Mouse (Mus musculus) limb, embryonic 14.5 days (tissue): ENCODE measurements at regions not wholly inside any gene's neighbourhood (a gene's known extent, or its start where the extent isn't known, plus 50 kb on each side); places are given as distances from the start of the nearest gene placed in this dataset.

Experiments
- ATAC-seq: fragments of 200-750 bp; cut with Nextera tagmentation; 2 replicates; pipeline ENCODE4 v1.8.0; 2017; ENCODE audit warnings: low read depth, moderate number of reproducible peaks, moderate TSS enrichment; ENCODE audit not compliant: low FRiP score
- DNase-seq: peaks from one replicate; pipeline ENCODE4 v3.0.0-alpha.2; 2015; ENCODE audit warnings: low spot score
- H3K27ac ChIP-seq: fragments of 300-500 bp; sonication (generic); replicated peaks from 2 replicates; pipeline ENCODE4 v1.5.1; 2014; ENCODE audit warnings: low read depth, mild to moderate bottlenecking, low read length, moderate library complexity, mixed read lengths
- H3K27me3 ChIP-seq: fragments of 300-500 bp; sonication (generic); 2 replicates; pipeline ENCODE4 v1.6.1; 2014; ENCODE audit warnings: low read length, mixed read lengths; ENCODE audit not compliant: control insufficient read depth, insufficient read depth
- H3K36me3 ChIP-seq: fragments of 300-500 bp; sonication (generic); 2 replicates; pipeline ENCODE4 v1.6.1; 2014; ENCODE audit warnings: mild to moderate bottlenecking, low read length, moderate library complexity, mixed read lengths; ENCODE audit not compliant: control insufficient read depth, insufficient read depth
- H3K4me1 ChIP-seq: fragments of 300-500 bp; sonication (generic); 2 replicates; pipeline ENCODE4 v1.6.1; 2014; ENCODE audit warnings: antibody characterized with exemption, low read length, mixed read lengths; ENCODE audit not compliant: control insufficient read depth, insufficient read depth
- H3K4me2 ChIP-seq: fragments of 300-500 bp; sonication (generic); replicated peaks from 2 replicates; pipeline ENCODE4 v1.6.1; 2014; ENCODE audit warnings: low read depth, mild to moderate bottlenecking, low read length, moderate library complexity; ENCODE audit not compliant: severe bottlenecking
- H3K4me3 ChIP-seq: fragments of 300-500 bp; sonication (generic); replicated peaks from 2 replicates; pipeline ENCODE4 v1.5.1; 2014; ENCODE audit warnings: low read length
- H3K9ac ChIP-seq: fragments of 300-500 bp; sonication (generic); 2 replicates; pipeline ENCODE4 v1.6.1; 2014; ENCODE audit warnings: mild to moderate bottlenecking, low read depth, low read length, moderate library complexity; ENCODE audit not compliant: severe bottlenecking
- H3K9me3 ChIP-seq: fragments of 300-500 bp; sonication (generic); 2 replicates; pipeline ENCODE4 v1.6.1; 2016; ENCODE audit warnings: low read length; ENCODE audit not compliant: control insufficient read depth
- POLR2A ChIP-seq: fragments of 200-500 bp; IDR thresholded peaks from 2 replicates; pipeline ENCODE4 v1.8.0; 2012; ENCODE audit warnings: inconsistent platforms, mild to moderate bottlenecking, moderate library complexity, borderline replicate concordance; ENCODE audit not compliant: insufficient read depth, insufficient read length; ENCODE audit errors: extremely low read depth
- WGBS: fragments of 180-500 bp; shearing (Covaris S2); extraction: QIAGEN DNeasy Blood & Tissue Kit; methylation state at CpG from one replicate; pipeline ENCODE4 v1.1.7; 2014; 5-methylcytosine and 5-hydroxymethylcytosine counted together

DNA sequence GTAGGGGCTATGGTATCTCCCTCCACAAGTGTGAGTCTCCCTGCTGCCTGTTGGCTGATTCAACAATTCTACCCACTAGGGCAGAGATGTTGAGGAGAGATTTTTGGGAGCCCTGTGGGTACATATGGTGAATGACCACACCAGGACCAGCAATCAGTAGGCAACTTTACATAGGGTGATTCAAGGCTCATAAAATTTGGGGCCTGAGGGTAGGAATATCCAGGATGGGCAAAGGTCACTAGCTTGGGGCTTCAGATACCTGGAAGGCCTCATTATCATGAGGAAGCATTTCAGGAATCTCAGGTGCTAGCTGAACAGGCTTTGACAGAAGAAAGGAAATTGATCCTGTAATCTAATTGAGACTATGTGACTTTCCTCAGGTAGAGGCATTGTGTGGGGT, 446.6 kb downstream of the Plcl1 start:
- H3K4me3 ChIP-seq: no peak overlapping the region
- no peaks in the 10 kb centered on the region for H3K27me3 ChIP-seq
- no peaks in the 10 kb centered on the region for H3K9me3 ChIP-seq
- H3K36me3 ChIP-seq: no peaks in the 10 kb centered on the region
- H3K4me1 ChIP-seq: peaks cover 8% of the 10 kb centered on the region
- no peak for TF ChIP-seq POLR2A
- ATAC-seq (no peak), DNase-seq (no peak)
- no peak overlapping the region for H3K27ac ChIP-seq
- no peak overlapping the region for H3K4me2 ChIP-seq
- no peak overlapping the region for H3K9ac ChIP-seq

GRCm38 (mm10) chr1:55859113-55859512, 453.4 kb downstream of the Plcl1 start:
- 67% methylated on average over 3 of the region's 3 CpGs for WGBS
- Histone ChIP-seq H3K9ac (no peak overlapping the region), H3K36me3 (no peaks in the 10 kb centered on the region), H3K27ac (no peak overlapping the region), H3K4me1 (peaks cover 8% of the 10 kb centered on the region), H3K4me2 (no peak overlapping the region), H3K27me3 (no peaks in the 10 kb centered on the region), H3K9me3 (no peaks in the 10 kb centered on the region), H3K4me3 (no peak overlapping the region)
- TF ChIP-seq POLR2A: no peak
- no peak for DNase-seq
- ATAC-seq: no peak

DNA sequence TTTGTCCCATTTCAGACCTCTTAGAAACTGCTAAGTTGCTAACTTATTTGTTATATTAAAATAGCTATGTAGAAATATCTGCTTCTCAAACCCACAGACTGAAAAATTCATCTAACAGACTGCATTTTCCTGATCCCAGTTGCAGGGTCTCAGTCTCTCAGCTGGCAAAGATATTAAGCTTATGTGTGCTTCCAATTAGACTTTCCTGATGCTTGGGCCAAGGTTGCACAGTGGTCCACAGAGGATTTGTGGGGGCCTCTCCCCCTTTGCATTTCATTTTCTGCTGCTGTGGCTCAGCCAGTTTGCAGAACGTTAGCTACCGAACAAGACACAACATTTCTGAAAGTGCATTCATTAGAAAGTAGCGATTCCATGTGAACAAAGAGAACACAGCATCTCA, 457.4 kb downstream of the Plcl1 start:
- peaks cover 6% of the 10 kb centered on the region; the same call in 1 of the 2 replicates for H3K4me1 ChIP-seq
- peak; percentile 68 for DNase-seq
- no peak for TF ChIP-seq POLR2A
- H3K4me2 ChIP-seq: no peak overlapping the region
- H3K27ac ChIP-seq: peak overlapping the region; percentile 45
- WGBS: 52% methylated on average over 3 of the region's 3 CpGs
- H3K4me3 ChIP-seq: no peak overlapping the region
- ATAC-seq: peak; percentile 76
- no peaks in the 10 kb centered on the region for H3K36me3 ChIP-seq
- H3K9me3 ChIP-seq: no peaks in the 10 kb centered on the region
- no peaks in the 10 kb centered on the region for H3K27me3 ChIP-seq
- H3K9ac ChIP-seq: no peak overlapping the region

DNA sequence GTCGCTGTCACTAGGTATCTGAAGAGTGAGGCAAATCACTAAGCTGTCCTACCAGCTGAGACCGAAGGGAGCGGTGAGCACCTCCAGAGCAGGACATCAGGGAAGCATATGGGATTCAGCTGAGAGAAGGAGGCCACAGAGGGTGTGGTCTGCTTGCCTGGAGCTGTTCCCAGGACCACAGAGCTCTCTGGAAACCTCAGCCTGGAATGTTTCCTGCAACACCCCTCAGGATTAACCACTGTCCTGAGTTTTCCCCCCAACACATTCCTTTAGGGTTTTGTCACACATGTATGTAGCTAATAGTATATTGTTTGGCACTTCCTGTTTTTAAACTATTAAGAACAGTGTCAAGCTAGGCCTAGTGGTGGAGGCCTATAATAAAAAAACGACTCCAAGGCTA, 459.6 kb downstream of the Plcl1 start:
- H3K4me2 ChIP-seq: no peak overlapping the region
- ATAC-seq (peak; percentile 75), DNase-seq (peak; percentile 79)
- peaks cover 6% of the 10 kb centered on the region; the same call in 1 of the 2 replicates for H3K4me1 ChIP-seq
- no peak for TF ChIP-seq POLR2A
- H3K27ac ChIP-seq: no peak overlapping the region
- H3K27me3 ChIP-seq: no peaks in the 10 kb centered on the region
- H3K9ac ChIP-seq: no peak overlapping the region
- no peaks in the 10 kb centered on the region for H3K9me3 ChIP-seq
- no peaks in the 10 kb centered on the region for H3K36me3 ChIP-seq
- WGBS: 45% methylated on average over 4 of the region's 4 CpGs
- no peak overlapping the region for H3K4me3 ChIP-seq

DNA sequence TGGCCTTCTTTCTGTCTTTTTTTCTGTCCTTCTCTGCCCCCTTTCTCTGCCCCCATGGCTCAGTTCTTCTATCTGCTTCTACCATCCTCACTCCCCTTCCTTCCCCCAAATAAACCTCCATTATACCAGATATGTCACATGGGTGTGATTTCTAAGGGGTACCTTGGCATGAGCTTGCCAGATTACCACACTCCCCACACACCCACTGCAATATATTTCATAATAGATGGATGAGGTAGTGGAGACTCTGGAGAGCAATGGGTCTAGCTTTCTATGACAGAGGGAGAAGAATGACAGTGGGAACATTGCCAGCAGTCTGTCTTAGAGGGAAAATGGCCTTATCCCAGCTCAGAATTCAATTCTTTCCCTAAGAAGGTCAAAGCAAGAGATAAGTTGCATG, 461.0 kb downstream of the Plcl1 start:
- H3K36me3 ChIP-seq: no peaks in the 10 kb centered on the region
- no peak overlapping the region for H3K27ac ChIP-seq
- no peaks in the 10 kb centered on the region for H3K9me3 ChIP-seq
- DNase-seq: no peak
- no peak for ATAC-seq
- H3K9ac ChIP-seq: no peak overlapping the region
- no peak overlapping the region for H3K4me2 ChIP-seq
- peaks cover 6% of the 10 kb centered on the region; the same call in 1 of the 2 replicates for H3K4me1 ChIP-seq
- no peaks in the 10 kb centered on the region for H3K27me3 ChIP-seq
- H3K4me3 ChIP-seq: no peak overlapping the region
- TF ChIP-seq POLR2A: no peak

- TF ChIP-seq POLR2A: no peak
- H3K9me3 ChIP-seq: no peaks in the 10 kb centered on the region
- no peaks in the 10 kb centered on the region for H3K27me3 ChIP-seq
- no peak overlapping the region for H3K4me2 ChIP-seq
- 83% methylated on average over 4 of the region's 4 CpGs for WGBS
- H3K27ac ChIP-seq: no peak overlapping the region
- no peak overlapping the region for H3K4me3 ChIP-seq
- no peaks in the 10 kb centered on the region for H3K4me1 ChIP-seq
- no peaks in the 10 kb centered on the region for H3K36me3 ChIP-seq
- DNase-seq (no peak), ATAC-seq (no peak)
- H3K9ac ChIP-seq: no peak overlapping the region
Observed at GRCm38 (mm10) chr1:55873583-55873982, 467.9 kb downstream of the Plcl1 start.
